Mouse (Mus musculus): ENCODE data around the gene Lhx4. TPM values are rescaled to one million over a fixed set of nuclear protein-coding genes. Genes with fewer than 3 reads are reported as not detected.

The Lhx4 gene
- total RNA-seq (2014; fragmentation: Nextera tagmentation) (not detected in 2 replicates), total RNA-seq (2017) (not detected in 2 replicates)

- no peak for ATAC-seq (replicated peaks; ENCODE audit: low FRiP score, low TSS enrichment, poor library complexity, severe bottlenecking)
These were observed at the start of gene Lhx4 for GRCm38 (mm10) chr1:155751484-155752255. Lhx4 (minus strand) TSS chr1:155751684.

- no peak for ATAC-seq (replicated peaks; ENCODE audit: low FRiP score, low TSS enrichment, poor library complexity, severe bottlenecking)
These were observed 46.5 kb upstream of the Lhx4 start for GRCm38 (mm10) chr1:155798000-155798399.

- 0 out of 2 replicates have a peak, but pooled peaks have one; percentile 17 for ATAC-seq (replicated peaks; ENCODE audit: low FRiP score, low TSS enrichment, poor library complexity, severe bottlenecking)
These were observed 45.9 kb upstream of the Lhx4 start for GRCm38 (mm10) chr1:155797425-155797824.

GRCm38 (mm10) chr1:155796757-155797405, 45.4 kb upstream of the Lhx4 start:
- peak; percentile 47 for ATAC-seq (replicated peaks; ENCODE audit: low FRiP score, low TSS enrichment, poor library complexity, severe bottlenecking)

GRCm38 (mm10) chr1:155795791-155796233, 44.3 kb upstream of the Lhx4 start:
- ATAC-seq (replicated peaks; ENCODE audit: low FRiP score, low TSS enrichment, poor library complexity, severe bottlenecking) = peak; percentile 29; the same call in 1 of the 2 replicates

GRCm38 (mm10) chr1:155794855-155795254, 43.4 kb upstream of the Lhx4 start:
- ATAC-seq (replicated peaks; ENCODE audit: low FRiP score, low TSS enrichment, poor library complexity, severe bottlenecking) = no peak

- ATAC-seq (replicated peaks; ENCODE audit: low FRiP score, low TSS enrichment, poor library complexity, severe bottlenecking) = no peak
These were observed 40.4 kb upstream of the Lhx4 start for GRCm38 (mm10) chr1:155791919-155792318.

GRCm38 (mm10) chr1:155790111-155790974, 38.9 kb upstream of the Lhx4 start:
- ATAC-seq (replicated peaks; ENCODE audit: low FRiP score, low TSS enrichment, poor library complexity, severe bottlenecking) = no peak

- ATAC-seq (replicated peaks; ENCODE audit: low FRiP score, low TSS enrichment, poor library complexity, severe bottlenecking) = no peak
These were observed 34.4 kb upstream of the Lhx4 start for GRCm38 (mm10) chr1:155785886-155786285.

GRCm38 (mm10) chr1:155784343-155785205, 33.1 kb upstream of the Lhx4 start:
- ATAC-seq (replicated peaks; ENCODE audit: low FRiP score, low TSS enrichment, poor library complexity, severe bottlenecking) = peak; percentile 55

- no peak for ATAC-seq (replicated peaks; ENCODE audit: low FRiP score, low TSS enrichment, poor library complexity, severe bottlenecking)
These were observed 30.9 kb upstream of the Lhx4 start for GRCm38 (mm10) chr1:155782382-155782781.

- peak; percentile 28; the same call in 1 of the 2 replicates for ATAC-seq (replicated peaks; ENCODE audit: low FRiP score, low TSS enrichment, poor library complexity, severe bottlenecking)
These were observed 26.4 kb upstream of the Lhx4 start for GRCm38 (mm10) chr1:155777641-155778625.

- no peak for ATAC-seq (replicated peaks; ENCODE audit: low FRiP score, low TSS enrichment, poor library complexity, severe bottlenecking)
These were observed 7.7 kb upstream of the Lhx4 start for GRCm38 (mm10) chr1:155759167-155759566.

- ATAC-seq (replicated peaks; ENCODE audit: low FRiP score, low TSS enrichment, poor library complexity, severe bottlenecking) = no peak
These were observed 7.2 kb upstream of the Lhx4 start for GRCm38 (mm10) chr1:155758711-155759110.

- no peak for ATAC-seq (replicated peaks; ENCODE audit: low FRiP score, low TSS enrichment, poor library complexity, severe bottlenecking)
These were observed 6.1 kb upstream of the Lhx4 start for GRCm38 (mm10) chr1:155757621-155758020.

- no peak for ATAC-seq (replicated peaks; ENCODE audit: low FRiP score, low TSS enrichment, poor library complexity, severe bottlenecking)
These were observed 1.9 kb upstream of the Lhx4 start for GRCm38 (mm10) chr1:155753411-155753810.

- no peak for ATAC-seq (replicated peaks; ENCODE audit: low FRiP score, low TSS enrichment, poor library complexity, severe bottlenecking)
These were observed 836 bp downstream of the Lhx4 start for GRCm38 (mm10) chr1:155750517-155751178.
